Mouse (Mus musculus) lung, adult 2 months (tissue): ENCODE measurements around the gene March7.

Source experiments
- CTCF ChIP-seq: fragments of 200-500 bp; IDR thresholded peaks from 2 replicates; pipeline ENCODE4 v1.5.1; 2011; ENCODE audit warnings: mild to moderate bottlenecking, low read length, control low read depth; ENCODE audit not compliant: insufficient read depth
- POLR2A ChIP-seq: fragments of 200-500 bp; IDR thresholded peaks from 2 replicates; pipeline ENCODE4 v1.6.1; 2011; ENCODE audit warnings: low read depth, mild to moderate bottlenecking, control low read depth, low read length, borderline replicate concordance; ENCODE audit errors: extremely low read depth

DNA sequence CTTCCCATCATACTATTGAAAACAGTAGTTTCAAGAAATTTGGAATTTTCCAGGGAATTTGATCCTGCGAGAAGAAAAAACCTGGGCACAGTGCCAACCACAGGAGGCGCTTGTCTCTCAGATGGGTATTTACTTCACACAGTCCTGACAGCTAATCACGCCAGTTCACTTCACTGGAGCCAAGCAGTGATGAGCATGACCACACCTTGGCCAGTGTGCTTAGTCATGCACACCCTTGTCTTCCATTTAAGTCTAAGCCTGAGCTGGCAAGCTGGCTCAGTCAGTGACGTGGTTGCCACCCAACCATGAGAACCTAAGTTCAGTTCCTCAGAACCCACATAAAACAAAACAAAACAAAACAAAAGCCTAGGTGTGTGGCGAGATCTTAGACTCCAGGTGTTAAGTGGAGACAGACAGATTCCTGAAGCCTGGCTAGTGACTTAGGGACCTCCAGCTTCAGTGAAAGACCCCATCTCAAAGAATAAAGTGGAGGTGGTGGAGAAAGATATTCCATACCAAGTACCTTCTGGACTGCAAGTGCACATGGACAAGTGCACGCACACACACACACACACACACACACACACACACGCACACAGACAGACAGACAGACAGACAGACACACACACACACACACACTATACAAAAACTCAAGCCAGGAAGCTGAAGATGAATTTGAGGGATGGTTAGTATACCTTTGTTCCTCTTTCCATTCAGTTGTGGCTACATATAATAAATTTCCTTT is 37.7 kb upstream of the March7 start:
- no peak for TF ChIP-seq CTCF
- no peak for TF ChIP-seq POLR2A
